Mouse (Mus musculus) ES-Bruce4 (cell line): Measurements from ENCODE around the gene Ttc39b.

ENCODE experiments used
- CTCF ChIP-seq: IDR thresholded peaks from one replicate; pipeline ENCODE4 v1.8.1; 2011; ENCODE audit warnings: low read depth, low read length
- EP300 ChIP-seq: IDR thresholded peaks from 2 replicates; pipeline ENCODE4 v1.6.1; 2011; ENCODE audit warnings: low read depth, low read length; ENCODE audit not compliant: insufficient read depth
- POLR2A ChIP-seq: IDR thresholded peaks from one replicate; pipeline ENCODE4 v1.8.1; 2011; ENCODE audit warnings: low read length; ENCODE audit not compliant: insufficient read depth

- TF ChIP-seq POLR2A: no peak
- TF ChIP-seq CTCF: no peak
- no peak for TF ChIP-seq EP300
These were observed 19.2 kb upstream of the Ttc39b start for GRCm38 (mm10) chr4:83343146-83343823.
